ENCODE assay signal across 12 mouse cellular contexts in the genomic region with DNA sequence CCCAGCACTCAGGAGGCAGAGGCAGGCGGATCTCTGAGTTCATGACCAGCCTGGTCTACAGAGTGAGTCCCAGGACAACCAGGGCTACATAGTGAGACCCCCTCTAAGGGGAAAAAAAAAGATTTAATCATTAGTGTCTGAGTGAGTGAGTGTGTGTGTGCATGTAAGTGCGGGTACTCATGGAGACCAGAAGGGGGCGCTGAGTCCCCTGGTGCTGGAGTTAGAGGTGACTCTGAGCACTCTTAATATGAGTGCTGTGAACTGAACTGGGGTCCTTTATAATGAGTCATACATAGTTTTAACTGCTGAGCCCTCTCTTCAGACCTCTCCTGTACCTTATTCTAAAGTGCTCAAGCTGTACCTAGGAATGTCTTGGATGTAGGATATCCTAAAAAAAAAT.
"Had no signal": no experiment of that assay in that cellular context is flagged by ENCODE, and none has a peak within 500 bp of the region (broad histone marks: within the 10 kb centered on the region; RNA-seq: fewer than 3 reads in every experiment).

No protein-coding gene starts in this region.

- H3K36me3 ChIP-seq: kidney, embryonic 15.5 days; limb, embryonic 12.5 days; midbrain, embryonic 10.5 days; neural tube, embryonic 15.5 days had no signal

- DNase-seq: kidney, adult 2 months; kidney, postnatal 14 days; layer of hippocampus, postnatal 36 days; liver; midbrain, embryonic 14.5 days; right cerebral cortex, adult 18-20 months; spleen, adult 18-20 months had no signal

- H3K4me2 ChIP-seq: limb, embryonic 12.5 days; neural tube, embryonic 15.5 days had no signal

- H3K9ac ChIP-seq: kidney, embryonic 15.5 days; limb, embryonic 12.5 days; neural tube, embryonic 15.5 days had no signal

- H3K4me3 ChIP-seq: limb, embryonic 12.5 days; midbrain, embryonic 10.5 days; myocyte; neural tube, embryonic 15.5 days had no signal

- H3K9me3 ChIP-seq: kidney, embryonic 15.5 days; neural tube, embryonic 15.5 days had no signal

- H3K27ac ChIP-seq: limb, embryonic 12.5 days; midbrain, embryonic 10.5 days; neural tube, embryonic 15.5 days had no signal
